Mouse (Mus musculus): ENCODE data around the gene Nsun4. TPM values are rescaled to one million over a fixed set of nuclear protein-coding genes. Genes with fewer than 3 reads are reported as not detected.

The Nsun4 gene
- 15.9 and 19.1 TPM in 2 replicates for polyA plus RNA-seq (2012; rRNA removed)

DNA sequence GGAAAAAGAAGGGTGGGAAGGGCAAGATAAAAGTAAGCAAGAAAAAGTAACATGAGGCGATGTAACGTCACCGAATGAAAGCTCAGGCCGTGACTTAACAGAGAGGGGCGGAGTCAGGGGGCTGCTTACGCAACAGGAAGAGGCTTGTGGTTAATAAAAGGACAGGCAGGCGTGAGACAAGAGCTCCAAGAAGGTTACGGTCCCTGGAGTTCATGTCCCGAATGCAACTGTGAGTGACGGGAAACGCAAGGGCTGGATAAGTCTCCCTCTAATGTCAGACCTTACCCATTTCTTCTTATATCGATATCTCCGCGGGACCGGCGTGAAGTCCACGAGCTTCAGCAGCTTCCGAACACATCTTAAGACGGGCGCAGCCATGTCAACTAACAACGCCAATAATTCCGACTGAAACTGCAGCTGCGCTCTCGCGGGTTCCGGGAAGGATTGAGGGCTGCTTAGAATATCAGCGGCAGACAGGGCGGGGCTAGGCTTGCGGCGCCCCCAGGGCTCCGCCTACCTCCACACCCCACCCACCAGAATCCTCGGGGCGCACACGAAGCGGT lies at the start of gene Nsun4:
Gene Nsun4 (minus strand): TSS at position 478 of the 563 bp plus-strand sequence.
- Histone ChIP-seq H3K4me1 (replicated peaks; ENCODE audit: control insufficient read depth, insufficient read depth, low read length) (peaks cover 11% of the 10 kb centered on the region), H3K27ac (ENCODE audit: control insufficient read depth, insufficient read depth, low read length) (peak within 1 kb of the TSS; percentile 96), H3K27me3 (ENCODE audit: control insufficient read depth, insufficient read depth, low read length) (no peaks in the 10 kb centered on the region), H3K36me3 (ENCODE audit: control insufficient read depth, insufficient read depth, low read length) (no peaks in the 10 kb centered on the region), H3K4me3 (ENCODE audit: control insufficient read depth, insufficient read depth, low read length) (peak within 1 kb of the TSS; percentile 87)
- DNase-seq: peak; percentile 92
- under 1% methylated on average over 35 of the region's 35 CpGs for WGBS
- TF ChIP-seq POLR2A (IDR thresholded peaks at IDR 0.05; ENCODE audit: control insufficient read depth, extremely low read depth, insufficient read depth, low read length, poor library complexity) (peak; percentile 29), CTCF (IDR thresholded peaks at IDR 0.05; ENCODE audit: borderline replicate concordance, control insufficient read depth, extremely low read depth, insufficient read depth, low read length, poor library complexity) (peak; percentile 43; the same call in 1 of the 2 replicates)

DNA sequence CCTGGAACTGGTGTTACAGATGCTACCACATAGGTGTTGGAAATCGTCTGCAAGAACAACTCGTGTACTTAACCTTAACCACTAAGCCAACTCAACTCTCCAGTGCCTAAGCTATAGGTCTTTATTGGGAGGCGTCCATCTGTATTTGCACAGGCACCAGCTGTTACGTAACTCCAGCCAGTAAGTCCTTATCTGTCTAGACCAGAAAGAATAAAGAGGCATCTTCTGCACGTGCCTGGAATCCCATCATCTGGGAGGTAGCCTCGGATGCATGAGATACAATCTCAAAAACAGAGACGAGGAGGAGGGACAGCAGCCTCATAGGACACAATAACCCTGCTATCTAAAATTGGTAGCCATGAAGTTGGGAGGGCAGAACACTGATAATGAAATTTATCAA lies 47.3 kb upstream of the Nsun4 start:
- no peak for DNase-seq
- Histone ChIP-seq H3K27ac (ENCODE audit: control insufficient read depth, insufficient read depth, low read length) (no peak overlapping the region), H3K4me3 (ENCODE audit: control insufficient read depth, insufficient read depth, low read length) (no peak overlapping the region), H3K4me1 (replicated peaks; ENCODE audit: control insufficient read depth, insufficient read depth, low read length) (no peaks in the 10 kb centered on the region), H3K27me3 (ENCODE audit: control insufficient read depth, insufficient read depth, low read length) (no peaks in the 10 kb centered on the region), H3K36me3 (ENCODE audit: control insufficient read depth, insufficient read depth, low read length) (peaks cover 45% of the 10 kb centered on the region)
- TF ChIP-seq POLR2A (IDR thresholded peaks at IDR 0.05; ENCODE audit: control insufficient read depth, extremely low read depth, insufficient read depth, low read length, poor library complexity): no peak
- no peak for TF ChIP-seq CTCF (IDR thresholded peaks at IDR 0.05; ENCODE audit: borderline replicate concordance, control insufficient read depth, extremely low read depth, insufficient read depth, low read length, poor library complexity)
- 92% methylated on average over 7 of the region's 7 CpGs for WGBS

DNA sequence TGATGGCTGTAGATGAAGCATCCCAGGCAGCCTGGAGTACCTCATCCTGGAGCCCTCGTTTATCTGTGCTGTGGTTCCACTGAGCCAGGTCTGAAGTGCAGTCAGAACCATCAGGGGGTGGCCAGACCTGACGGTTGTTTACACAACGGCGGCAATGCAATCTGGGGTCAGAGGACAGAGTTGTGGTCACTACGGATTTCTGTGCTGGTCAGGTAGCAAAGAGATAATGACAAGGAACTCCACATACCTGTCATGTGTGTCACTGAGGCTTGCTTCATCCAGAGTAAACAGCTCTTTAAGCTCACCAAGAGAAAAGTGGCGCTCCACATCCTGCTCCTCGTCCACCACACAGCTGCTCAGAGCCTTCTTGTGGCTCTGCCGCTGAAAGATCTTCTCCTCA lies 43.5 kb upstream of the Nsun4 start:
- Histone ChIP-seq H3K4me3 (ENCODE audit: control insufficient read depth, insufficient read depth, low read length) (no peak overlapping the region), H3K36me3 (ENCODE audit: control insufficient read depth, insufficient read depth, low read length) (peaks cover 60% of the 10 kb centered on the region), H3K27ac (ENCODE audit: control insufficient read depth, insufficient read depth, low read length) (no peak overlapping the region), H3K27me3 (ENCODE audit: control insufficient read depth, insufficient read depth, low read length) (no peaks in the 10 kb centered on the region), H3K4me1 (replicated peaks; ENCODE audit: control insufficient read depth, insufficient read depth, low read length) (no peaks in the 10 kb centered on the region)
- TF ChIP-seq POLR2A (IDR thresholded peaks at IDR 0.05; ENCODE audit: control insufficient read depth, extremely low read depth, insufficient read depth, low read length, poor library complexity): no peak
- TF ChIP-seq CTCF (IDR thresholded peaks at IDR 0.05; ENCODE audit: borderline replicate concordance, control insufficient read depth, extremely low read depth, insufficient read depth, low read length, poor library complexity): no peak
- WGBS: 90% methylated on average over 8 of the region's 8 CpGs
- DNase-seq: no peak

DNA sequence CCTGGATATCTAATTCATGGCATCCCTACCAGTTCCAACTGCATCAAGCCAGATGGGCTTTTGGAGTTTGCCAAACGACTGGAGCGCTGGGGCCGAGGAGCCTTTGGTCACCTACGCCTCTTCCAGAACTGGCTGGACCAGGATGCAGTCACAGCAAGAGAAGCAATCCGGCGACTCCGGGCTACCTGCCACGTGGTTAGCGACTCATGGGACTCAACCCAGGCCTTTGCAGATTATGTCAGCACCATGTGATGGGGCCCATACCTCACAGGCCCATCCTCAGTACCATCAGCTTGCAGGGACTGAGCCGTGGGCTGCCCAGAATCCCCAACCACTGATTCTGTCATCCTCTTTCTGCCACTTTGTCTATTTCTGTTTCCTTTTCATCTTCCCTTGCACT lies 42.6 kb upstream of the Nsun4 start:
- WGBS: 92% methylated on average over 10 of the region's 10 CpGs
- Histone ChIP-seq H3K4me1 (replicated peaks; ENCODE audit: control insufficient read depth, insufficient read depth, low read length) (no peaks in the 10 kb centered on the region), H3K27ac (ENCODE audit: control insufficient read depth, insufficient read depth, low read length) (no peak overlapping the region), H3K4me3 (ENCODE audit: control insufficient read depth, insufficient read depth, low read length) (no peak overlapping the region), H3K36me3 (ENCODE audit: control insufficient read depth, insufficient read depth, low read length) (peaks cover 60% of the 10 kb centered on the region), H3K27me3 (ENCODE audit: control insufficient read depth, insufficient read depth, low read length) (no peaks in the 10 kb centered on the region)
- no peak for TF ChIP-seq CTCF (IDR thresholded peaks at IDR 0.05; ENCODE audit: borderline replicate concordance, control insufficient read depth, extremely low read depth, insufficient read depth, low read length, poor library complexity)
- no peak for TF ChIP-seq POLR2A (IDR thresholded peaks at IDR 0.05; ENCODE audit: control insufficient read depth, extremely low read depth, insufficient read depth, low read length, poor library complexity)
- no peak for DNase-seq

DNA sequence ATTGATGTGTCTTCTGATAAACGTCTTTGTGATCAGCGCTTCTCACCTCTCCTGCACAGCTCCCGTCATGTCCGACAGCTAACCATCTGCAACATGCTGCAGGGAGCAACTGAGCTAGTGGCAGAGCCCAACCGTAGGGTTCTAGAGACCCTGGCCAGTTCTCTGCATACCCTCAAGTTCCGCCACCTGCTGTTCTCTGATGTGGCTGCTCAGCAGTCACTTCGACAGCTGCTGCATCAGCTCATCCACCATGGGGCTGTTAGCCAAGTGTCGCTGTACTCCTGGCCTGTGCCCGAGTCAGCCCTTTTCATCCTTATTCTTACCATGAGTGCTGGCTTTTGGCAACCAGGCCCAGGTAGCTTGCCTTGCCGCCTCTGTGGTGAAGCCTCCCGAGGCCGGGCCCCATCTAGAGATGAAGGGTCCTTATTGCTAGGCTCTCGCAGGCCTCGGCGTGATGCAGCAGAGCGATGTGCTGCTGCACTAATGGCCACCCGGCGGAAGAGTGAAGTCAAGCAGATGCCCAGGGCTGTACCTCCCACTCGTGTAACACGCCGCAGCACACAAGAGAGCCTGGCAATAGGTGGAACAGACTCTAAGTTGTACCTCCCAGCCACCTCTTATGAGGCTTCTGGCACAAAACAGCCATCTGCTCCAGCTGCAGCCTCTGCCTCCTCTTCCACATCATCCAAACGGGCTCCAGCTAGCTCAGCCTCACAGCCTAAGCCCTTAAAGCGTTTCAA lies 35.0 kb upstream of the Nsun4 start:
- Histone ChIP-seq H3K36me3 (ENCODE audit: control insufficient read depth, insufficient read depth, low read length) (peaks cover 16% of the 10 kb centered on the region), H3K4me3 (ENCODE audit: control insufficient read depth, insufficient read depth, low read length) (no peak overlapping the region), H3K4me1 (replicated peaks; ENCODE audit: control insufficient read depth, insufficient read depth, low read length) (peaks cover 9% of the 10 kb centered on the region), H3K27me3 (ENCODE audit: control insufficient read depth, insufficient read depth, low read length) (no peaks in the 10 kb centered on the region), H3K27ac (ENCODE audit: control insufficient read depth, insufficient read depth, low read length) (no peak overlapping the region)
- TF ChIP-seq CTCF (IDR thresholded peaks at IDR 0.05; ENCODE audit: borderline replicate concordance, control insufficient read depth, extremely low read depth, insufficient read depth, low read length, poor library complexity): no peak
- no peak for TF ChIP-seq POLR2A (IDR thresholded peaks at IDR 0.05; ENCODE audit: control insufficient read depth, extremely low read depth, insufficient read depth, low read length, poor library complexity)
- peak; percentile 4 for DNase-seq
- WGBS: 78% methylated on average over 23 of the region's 23 CpGs

DNA sequence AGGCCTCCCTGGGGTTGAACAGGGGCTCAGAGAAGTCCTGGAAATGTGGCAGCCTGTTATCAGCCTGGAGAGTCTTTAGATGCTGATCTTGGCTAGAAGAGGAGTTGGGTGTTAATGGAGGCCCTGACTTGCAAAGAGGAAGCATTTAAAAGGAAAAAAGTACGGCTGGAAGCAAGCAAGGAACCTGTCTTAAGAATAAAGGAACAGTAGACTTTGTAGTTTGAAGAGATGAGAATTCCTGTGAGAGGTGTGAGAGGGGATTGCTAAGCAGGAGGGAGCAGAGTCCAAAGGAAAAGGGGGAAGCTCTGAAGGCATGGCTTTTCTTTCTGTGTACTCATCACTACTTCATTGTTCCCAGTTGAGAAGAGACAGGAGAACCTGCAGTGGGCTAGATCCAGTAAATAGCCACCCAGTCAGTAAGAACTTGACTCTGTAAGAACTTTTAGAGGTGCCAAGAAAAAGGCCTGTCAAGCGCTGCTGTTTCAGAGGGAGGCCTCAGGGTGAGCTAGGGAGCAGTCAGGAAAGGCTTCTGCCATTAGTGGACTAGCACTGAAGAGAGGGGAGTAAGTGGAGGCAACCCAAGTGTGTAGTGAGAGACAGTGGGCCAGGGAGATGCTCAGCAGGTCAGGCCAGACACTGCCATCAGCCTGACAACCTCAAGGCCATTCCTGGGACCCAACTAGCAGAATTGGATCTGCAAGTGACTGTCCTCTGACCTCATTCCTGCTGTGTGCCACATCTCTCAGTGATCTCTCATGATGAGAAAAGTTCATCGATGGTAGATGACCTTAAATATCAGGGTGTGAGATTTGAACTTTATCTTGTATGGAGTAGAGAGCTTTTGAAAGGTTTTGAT lies 23.8 kb upstream of the Nsun4 start:
- WGBS: 69% methylated on average over 3 of the region's 3 CpGs
- no peak overlapping the region for H3K27ac ChIP-seq (ENCODE audit: control insufficient read depth, insufficient read depth, low read length)
- H3K4me1 ChIP-seq (replicated peaks; ENCODE audit: control insufficient read depth, insufficient read depth, low read length): peaks cover 15% of the 10 kb centered on the region
- no peak for TF ChIP-seq CTCF (IDR thresholded peaks at IDR 0.05; ENCODE audit: borderline replicate concordance, control insufficient read depth, extremely low read depth, insufficient read depth, low read length, poor library complexity)
- no peak for TF ChIP-seq POLR2A (IDR thresholded peaks at IDR 0.05; ENCODE audit: control insufficient read depth, extremely low read depth, insufficient read depth, low read length, poor library complexity)
- peaks cover 9% of the 10 kb centered on the region for H3K36me3 ChIP-seq (ENCODE audit: control insufficient read depth, insufficient read depth, low read length)
- H3K4me3 ChIP-seq (ENCODE audit: control insufficient read depth, insufficient read depth, low read length): peak overlapping the region; percentile 91; the same call in 1 of the 2 replicates
- H3K27me3 ChIP-seq (ENCODE audit: control insufficient read depth, insufficient read depth, low read length): no peaks in the 10 kb centered on the region
- DNase-seq: no peak
